Mouse (Mus musculus): ENCODE results near the gene Hist1h4d. TPM values are rescaled to one million over a fixed set of nuclear protein-coding genes. Genes with fewer than 3 reads are reported as not detected.
"Not testable (repeated sequence)": the region's sequence is repeated elsewhere in the genome, so short reads cannot be mapped to it uniquely, and the experiment has no call there.

Hist1h4d gene
- polyA plus RNA-seq, 2 experiments: 8.6 to 152 TPM

GRCm38 (mm10) chr13:23546694-23547093 is 34.7 kb upstream of the Hist1h4d start:
- Histone ChIP-seq H3K4me2 (ENCODE audit: low read depth) (peak overlapping the region; percentile 60), H3K9ac (replicated peaks) (peak overlapping the region; percentile 28; the same call in 1 of the 2 replicates)

GRCm38 (mm10) chr13:23550761-23551145 is 30.6 kb upstream of the Hist1h4d start:
- no peaks in the 10 kb centered on the region for H3K9me3 ChIP-seq (ENCODE audit: control insufficient read depth, low read length)
- ATAC-seq (ENCODE audit: insufficient read depth) (peak; percentile 6; the same call in 1 of the 2 replicates), DNase-seq (ENCODE audit: low read depth in 3 of 3, low spot score in 3 of 3) (peak in 1 of 3 experiments; percentile 74)
- peak overlapping the region; percentile 89 for H3K9ac ChIP-seq (replicated peaks)
- H3K27ac ChIP-seq: peak overlapping the region; percentile 98
- no peak for TF ChIP-seq EP300 (IDR thresholded peaks at IDR 0.05; ENCODE audit: low read depth)
- H3K27me3 ChIP-seq (ENCODE audit: control insufficient read depth, insufficient read depth, low read length): no peaks in the 10 kb centered on the region
- peak overlapping the region; percentile 58 to 61 for H3K4me3 ChIP-seq (ENCODE audit: insufficient read depth in 1 of 2, low read depth in 2 of 2, low read length in 2 of 2)
- H3K4me1 ChIP-seq (replicated peaks; ENCODE audit: control insufficient read depth in 2 of 2, insufficient read depth in 2 of 2, low read length in 1 of 2): peaks cover 18 to 31% of the 10 kb centered on the region in 2 experiments
- H3K36me3 ChIP-seq (replicated peaks; ENCODE audit: control insufficient read depth, insufficient read depth, low read depth): no peaks in the 10 kb centered on the region
- 2% methylated on average over 3 of the region's 3 CpGs for WGBS (ENCODE audit: insufficient replicate concordance)
- H3K4me2 ChIP-seq (ENCODE audit: low read depth): peak overlapping the region; percentile 66

More at GRCm38 (mm10) chr13:23546694-23547093, 34.7 kb upstream of the Hist1h4d start:
- no peaks in the 10 kb centered on the region for H3K36me3 ChIP-seq (replicated peaks; ENCODE audit: control insufficient read depth, insufficient read depth, low read depth)
- no peak for ATAC-seq (ENCODE audit: insufficient read depth)
- TF ChIP-seq CTCF (IDR thresholded peaks at IDR 0.05; ENCODE audit: low read depth) (no peak), EP300 (IDR thresholded peaks at IDR 0.05; ENCODE audit: low read depth) (no peak)
- H3K27me3 ChIP-seq (ENCODE audit: control insufficient read depth, insufficient read depth, low read length): no peaks in the 10 kb centered on the region
- H3K4me3 ChIP-seq (ENCODE audit: insufficient read depth in 1 of 2, low read depth in 2 of 2, low read length in 2 of 2): no peak overlapping the region
- 69% methylated on average over 5 of the region's 5 CpGs for WGBS (ENCODE audit: insufficient replicate concordance)
- H3K4me1 ChIP-seq (replicated peaks; ENCODE audit: control insufficient read depth in 2 of 2, insufficient read depth in 2 of 2, low read length in 1 of 2): peaks cover 5 to 15% of the 10 kb centered on the region in 2 experiments
- H3K27ac ChIP-seq: peak overlapping the region; percentile 89
- DNase-seq (ENCODE audit: low read depth in 3 of 3, low spot score in 3 of 3): no peak
- H3K9me3 ChIP-seq (ENCODE audit: control insufficient read depth, low read length): no peaks in the 10 kb centered on the region

- DNase-seq (ENCODE audit: low read depth in 3 of 3, low spot score in 3 of 3) (peak; percentile 94 to 95 (median 95)), ATAC-seq (ENCODE audit: insufficient read depth) (peak; percentile 62)
- 0% methylated on average over 45 of the region's 47 CpGs for WGBS (ENCODE audit: insufficient replicate concordance)
- peak; percentile 93 for TF ChIP-seq EP300 (IDR thresholded peaks at IDR 0.05; ENCODE audit: low read depth)
- TF ChIP-seq CTCF (IDR thresholded peaks at IDR 0.05; ENCODE audit: low read depth): peak; percentile 54
- not testable (repeated sequence) for H3K36me3 ChIP-seq (replicated peaks; ENCODE audit: control insufficient read depth, insufficient read depth, low read depth); H3K9me3 ChIP-seq (ENCODE audit: control insufficient read depth, low read length); H3K27me3 ChIP-seq (ENCODE audit: control insufficient read depth, insufficient read depth, low read length)
- peak within 1 kb of the TSS; percentile 98 for H3K27ac ChIP-seq
- H3K4me2 ChIP-seq (ENCODE audit: low read depth): peak within 1 kb of the TSS; percentile 66
- peaks cover 18 to 28% of the 10 kb centered on the region in 2 experiments for H3K4me1 ChIP-seq (replicated peaks; ENCODE audit: control insufficient read depth in 2 of 2, insufficient read depth in 2 of 2, low read length in 1 of 2)
- peak within 1 kb of the TSS; percentile 89 for H3K9ac ChIP-seq (replicated peaks)
- H3K4me3 ChIP-seq (ENCODE audit: insufficient read depth in 1 of 2, low read depth in 2 of 2, low read length in 2 of 2): peak within 1 kb of the TSS; percentile 58 to 61
Observed at GRCm38 (mm10) chr13:23551146-23551834, 30.1 kb upstream of the Hist1h4d start, which contains the start of gene Hist1h4f. TSS of gene Hist1h4f (minus strand) at chr13:23551648.

GRCm38 (mm10) chr13:23551931-23552914 is 29.2 kb upstream of the Hist1h4d start:
- no peak for TF ChIP-seq CTCF (IDR thresholded peaks at IDR 0.05; ENCODE audit: low read depth)
- TF ChIP-seq EP300 (IDR thresholded peaks at IDR 0.05; ENCODE audit: low read depth): no peak
- no peak for DNase-seq (ENCODE audit: low read depth in 3 of 3, low spot score in 3 of 3)
- Histone ChIP-seq H3K4me3 (ENCODE audit: insufficient read depth in 1 of 2, low read depth in 2 of 2, low read length in 2 of 2) (peak overlapping the region; percentile 58 to 61; a peak in 3 of 4 replicates), H3K27ac (peak overlapping the region; percentile 98), H3K9me3 (ENCODE audit: control insufficient read depth, low read length) (no peaks in the 10 kb centered on the region), H3K4me1 (replicated peaks; ENCODE audit: control insufficient read depth in 2 of 2, insufficient read depth in 2 of 2, low read length in 1 of 2) (peaks cover 20 to 31% of the 10 kb centered on the region in 2 experiments), H3K36me3 (replicated peaks; ENCODE audit: control insufficient read depth, insufficient read depth, low read depth) (no peaks in the 10 kb centered on the region), H3K4me2 (ENCODE audit: low read depth) (peak overlapping the region; percentile 66), H3K27me3 (ENCODE audit: control insufficient read depth, insufficient read depth, low read length) (no peaks in the 10 kb centered on the region), H3K9ac (replicated peaks) (peak overlapping the region; percentile 89)
- 35% methylated on average over 8 of the region's 8 CpGs for WGBS (ENCODE audit: insufficient replicate concordance)
- no peak for ATAC-seq (ENCODE audit: insufficient read depth)

All from liver, embryonic 14.5 days (tissue).